Mouse (Mus musculus) ES-E14 (cell line): ENCODE results near the gene Sept9.

ENCODE experiments used
- CHD2 ChIP-seq: IDR thresholded peaks from 2 replicates; pipeline ENCODE4 v1.6.1; 2014; ENCODE audit warnings: mild to moderate bottlenecking, low read depth, low read length, inconsistent platforms
- HCFC1 ChIP-seq: IDR thresholded peaks from 2 replicates; pipeline ENCODE4 v1.6.1; 2012; ENCODE audit warnings: low read length, inconsistent platforms, borderline replicate concordance; ENCODE audit not compliant: insufficient read depth
- MAFK ChIP-seq: IDR thresholded peaks from 2 replicates; pipeline ENCODE4 v1.6.1; 2014; ENCODE audit warnings: mild to moderate bottlenecking, low read depth, low read length, inconsistent platforms; ENCODE audit not compliant: insufficient read depth
- ZC3H11A ChIP-seq: IDR thresholded peaks from 2 replicates; pipeline ENCODE4 v1.6.1; 2012; ENCODE audit warnings: low read depth, mild to moderate bottlenecking, inconsistent platforms, low read length, borderline replicate concordance
- ZNF384 ChIP-seq: IDR thresholded peaks from 2 replicates; pipeline ENCODE4 v1.6.1; 2012; ENCODE audit warnings: low read depth, low read length, inconsistent platforms

DNA sequence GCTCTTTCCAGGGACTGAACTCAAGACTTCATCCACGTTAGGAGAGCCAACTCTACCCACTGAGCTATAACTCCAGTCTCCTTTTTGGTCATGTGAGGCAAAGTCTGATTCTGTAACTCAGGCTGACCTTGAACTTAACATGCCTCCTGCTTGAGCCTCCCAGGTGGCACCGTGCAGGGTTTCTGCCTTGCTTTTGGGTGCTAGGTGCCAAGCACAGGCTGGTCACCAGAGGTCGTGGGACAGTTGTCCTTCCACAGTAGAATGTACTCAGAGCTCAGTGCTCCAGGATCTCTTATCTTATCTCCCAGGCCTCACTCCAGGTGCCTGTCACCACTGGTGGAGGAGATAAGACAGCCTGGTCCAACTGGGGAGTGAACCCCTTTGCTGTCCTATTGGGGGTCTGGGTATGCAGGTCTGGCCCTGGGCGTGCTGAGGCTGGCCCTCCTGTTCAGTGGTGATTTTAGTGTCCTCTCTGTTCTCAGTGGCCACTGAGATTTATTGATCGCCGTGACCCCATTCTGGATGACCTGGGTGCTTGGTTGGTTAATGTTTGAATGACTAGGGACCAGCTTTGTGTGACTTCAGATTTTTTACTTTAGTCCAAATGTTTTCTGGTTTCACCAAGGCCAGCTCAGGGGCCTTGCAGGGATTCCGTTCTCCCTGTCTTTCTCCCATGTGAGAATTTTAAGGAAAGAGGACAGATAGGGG is 136.8 kb downstream of the Sept9 start:
- TF ChIP-seq MAFK, result no peak
- TF ChIP-seq ZNF384, result no peak
- no peak for TF ChIP-seq HCFC1
- no peak for TF ChIP-seq CHD2
- no peak for TF ChIP-seq ZC3H11A
